Mouse (Mus musculus) kidney, embryonic 15.5 days (tissue): ENCODE results near the gene Tmem50a. TPM values are rescaled to one million over a fixed set of nuclear protein-coding genes. Genes with fewer than 3 reads are reported as not detected.

Experiments used
- ATAC-seq: fragments of 200-750 bp; cut with Nextera tagmentation; replicated peaks from 2 replicates; pipeline ENCODE4 v1.8.0; 2017; ENCODE audit warnings: moderate TSS enrichment; ENCODE audit not compliant: low FRiP score
- H3K27ac ChIP-seq: fragments of 300-500 bp; sonication (generic); 2 replicates; pipeline ENCODE4 v1.5.1; 2015; ENCODE audit warnings: mild to moderate bottlenecking, inconsistent platforms
- H3K27me3 ChIP-seq: fragments of 300-500 bp; sonication (generic); 2 replicates; pipeline ENCODE4 v1.6.1; 2015; ENCODE audit warnings: inconsistent platforms
- H3K36me3 ChIP-seq: fragments of 300-500 bp; sonication (generic); 2 replicates; pipeline ENCODE4 v1.6.1; 2015; ENCODE audit warnings: inconsistent platforms
- H3K4me1 ChIP-seq: fragments of 300-500 bp; sonication (generic); 2 replicates; pipeline ENCODE4 v1.6.1; 2015; ENCODE audit warnings: inconsistent platforms
- H3K4me2 ChIP-seq: fragments of 300-500 bp; sonication (generic); 2 replicates; pipeline ENCODE4 v1.6.1; 2015; ENCODE audit warnings: moderate library complexity, mild to moderate bottlenecking, inconsistent platforms
- H3K4me3 ChIP-seq: fragments of 300-500 bp; sonication (generic); replicated peaks from 2 replicates; pipeline ENCODE4 v1.5.1; 2015; ENCODE audit warnings: mild to moderate bottlenecking, inconsistent platforms
- H3K9ac ChIP-seq: fragments of 300-500 bp; sonication (generic); 2 replicates; pipeline ENCODE4 v1.6.1; 2015; ENCODE audit warnings: mild to moderate bottlenecking, inconsistent platforms
- H3K9me3 ChIP-seq: fragments of 300-500 bp; sonication (generic); replicated peaks from 2 replicates; pipeline ENCODE4 v1.6.1; 2016; ENCODE audit warnings: inconsistent platforms
- WGBS: fragments of 180-500 bp; shearing (Covaris S2); methylation state at CpG from one replicate; pipeline ENCODE4 v1.1.7; 2015; ENCODE audit warnings: mixed read lengths; 5-methylcytosine and 5-hydroxymethylcytosine counted together
- polyA plus RNA-seq: library from polyadenylated mRNA; unstranded; fragments of >200 nt; fragmentation: Nextera tagmentation; extraction: Ambion mirVana; gene quantifications from 2 replicates; pipeline ENCODE4 v1.2.1, GENCODE M21; 2015

The Tmem50a gene
- polyA plus RNA-seq, 1 experiment from 2014 or later = 173 TPM

GRCm38 (mm10) chr4:134930684-134931481 lies 16.1 kb upstream of the Tmem50a start, which contains the start of gene Syf2:
Syf2 (plus strand) TSS chr4:134930898.
- Histone ChIP-seq H3K4me2 (peak within 1 kb of the TSS; percentile 73), H3K4me3 (peak within 1 kb of the TSS; percentile 99), H3K27ac (peak within 1 kb of the TSS; percentile 73), H3K9ac (peak within 1 kb of the TSS; percentile 80), H3K27me3 (no peaks in the 10 kb centered on the region), H3K4me1 (peaks cover 26% of the 10 kb centered on the region), H3K9me3 (no peaks in the 10 kb centered on the region), H3K36me3 (peaks cover 63% of the 10 kb centered on the region)
- under 1% methylated on average over 68 of the region's 68 CpGs for WGBS
- ATAC-seq = peak; percentile 98

DNA sequence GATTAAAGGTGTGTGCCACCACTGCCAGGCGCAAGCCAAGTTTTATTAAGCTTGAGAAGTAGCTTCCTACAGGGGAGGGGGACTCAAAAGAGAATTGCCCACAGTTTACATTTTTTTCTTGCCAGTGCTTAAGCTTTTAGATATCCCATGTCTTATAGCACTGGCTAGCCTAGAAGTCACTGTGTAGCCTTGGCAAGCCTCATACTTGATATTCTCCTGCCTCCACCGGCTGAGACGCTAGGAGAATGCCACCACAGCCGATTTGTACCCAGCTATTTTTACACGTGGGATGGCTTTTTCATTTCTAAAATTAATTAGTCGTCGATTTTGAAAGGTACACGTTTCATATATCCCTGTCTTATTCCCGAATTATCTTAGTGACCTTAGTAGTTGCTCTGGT lies 15.4 kb upstream of the Tmem50a start:
- Histone ChIP-seq H3K9ac (peak overlapping the region; percentile 29; the same call in 1 of the 2 replicates), H3K27me3 (no peaks in the 10 kb centered on the region), H3K9me3 (no peaks in the 10 kb centered on the region), H3K4me3 (peak overlapping the region; percentile 99), H3K27ac (peak overlapping the region; percentile 57; the same call in 1 of the 2 replicates), H3K4me1 (peaks cover 32% of the 10 kb centered on the region), H3K36me3 (peaks cover 63% of the 10 kb centered on the region), H3K4me2 (peak overlapping the region; percentile 73)
- no peak for ATAC-seq
- WGBS = 23% methylated on average over 9 of the region's 9 CpGs

DNA sequence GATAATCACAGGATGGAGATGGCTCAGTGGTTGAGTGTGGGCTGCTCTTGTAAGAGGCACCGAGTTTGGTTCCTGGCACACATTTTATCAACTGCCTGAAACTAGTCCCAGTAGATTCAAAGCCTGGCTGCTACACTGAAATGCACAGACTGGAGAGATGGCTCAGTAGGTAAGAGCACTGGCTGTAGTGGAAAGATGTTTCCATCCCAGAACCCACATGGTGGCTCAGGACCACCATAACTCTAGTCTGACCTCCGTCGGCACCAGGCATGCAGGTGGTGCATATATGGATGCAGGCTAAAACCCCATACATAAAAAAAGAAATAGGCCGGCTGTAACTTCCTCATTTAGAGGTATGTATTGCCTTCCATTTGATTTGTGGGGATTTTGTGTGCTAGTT lies 14.7 kb upstream of the Tmem50a start:
- WGBS = 77% methylated on average over 4 of the region's 4 CpGs
- H3K27me3 ChIP-seq = no peaks in the 10 kb centered on the region
- no peak overlapping the region for H3K4me3 ChIP-seq
- H3K4me2 ChIP-seq = no peak overlapping the region
- no peaks in the 10 kb centered on the region for H3K9me3 ChIP-seq
- H3K4me1 ChIP-seq = peaks cover 34% of the 10 kb centered on the region
- no peak for ATAC-seq
- no peak overlapping the region for H3K9ac ChIP-seq
- H3K36me3 ChIP-seq = peaks cover 59% of the 10 kb centered on the region
- H3K27ac ChIP-seq = no peak overlapping the region

- H3K27me3 ChIP-seq = no peaks in the 10 kb centered on the region
- H3K36me3 ChIP-seq = peaks cover 49% of the 10 kb centered on the region
- 77% methylated on average over 1 of the region's 1 CpGs for WGBS
- no peak overlapping the region for H3K4me2 ChIP-seq
- no peak overlapping the region for H3K27ac ChIP-seq
- no peaks in the 10 kb centered on the region for H3K9me3 ChIP-seq
- ATAC-seq = no peak
- H3K4me3 ChIP-seq = no peak overlapping the region
- H3K4me1 ChIP-seq = peaks cover 34% of the 10 kb centered on the region
- no peak overlapping the region for H3K9ac ChIP-seq
These were observed 13.6 kb upstream of the Tmem50a start for GRCm38 (mm10) chr4:134928464-134928836.

DNA sequence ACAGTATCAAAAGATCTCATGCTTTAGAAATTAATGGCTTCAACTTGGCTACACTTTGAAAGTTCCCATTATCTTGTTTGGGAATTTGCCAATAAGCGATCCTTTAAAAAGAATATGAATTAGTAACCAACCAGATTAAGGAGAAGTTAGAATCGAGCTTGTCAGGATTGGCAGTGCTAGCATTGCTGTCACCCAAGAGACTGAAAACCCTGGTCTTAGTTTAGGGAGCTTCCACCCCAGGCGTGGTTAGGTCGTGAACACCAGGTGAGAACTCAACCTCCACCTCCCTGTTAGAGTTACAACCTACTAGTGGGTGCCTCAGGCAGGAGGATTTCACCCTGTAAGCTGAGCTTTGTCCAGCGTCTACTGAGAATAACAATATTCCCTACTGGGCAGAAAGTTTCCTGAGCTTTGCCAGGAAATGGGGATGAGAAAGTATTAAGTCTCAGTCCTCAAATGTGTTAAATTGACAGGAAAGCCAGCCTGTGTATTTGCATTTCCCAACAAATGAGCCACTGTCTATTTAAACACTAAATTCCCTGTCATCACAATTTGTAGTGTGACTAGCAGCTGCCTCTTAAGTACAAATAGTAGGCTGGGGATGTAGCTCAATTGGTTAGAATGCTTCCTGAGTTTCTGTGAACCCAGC lies 13.1 kb upstream of the Tmem50a start:
- Histone ChIP-seq H3K36me3 (peaks cover 44% of the 10 kb centered on the region), H3K27ac (no peak overlapping the region), H3K4me3 (no peak overlapping the region), H3K9me3 (no peaks in the 10 kb centered on the region), H3K4me1 (peaks cover 34% of the 10 kb centered on the region), H3K9ac (no peak overlapping the region), H3K27me3 (no peaks in the 10 kb centered on the region), H3K4me2 (no peak overlapping the region)
- ATAC-seq = no peak
- 71% methylated on average over 5 of the region's 5 CpGs for WGBS

DNA sequence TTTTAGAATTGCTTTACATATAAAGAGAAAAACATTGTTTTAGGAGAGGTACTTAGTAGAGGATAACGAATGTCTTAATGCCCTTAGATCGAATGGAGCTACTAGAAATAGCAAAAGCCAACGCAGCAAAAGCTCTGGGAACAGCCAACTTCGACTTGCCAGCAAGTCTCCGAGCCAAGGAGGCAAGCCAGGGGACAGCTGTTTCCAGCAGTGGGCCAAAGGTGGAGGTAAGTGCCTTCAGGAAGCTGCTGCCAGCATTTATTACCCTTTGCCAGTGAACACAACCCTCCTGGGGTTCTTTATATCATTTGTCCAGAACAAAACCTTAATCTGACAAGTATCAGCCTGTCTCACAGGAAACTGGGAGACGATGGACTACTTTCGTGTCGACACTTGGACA lies 10.4 kb upstream of the Tmem50a start:
- Histone ChIP-seq H3K9me3 (no peaks in the 10 kb centered on the region), H3K4me1 (peaks cover 27% of the 10 kb centered on the region), H3K4me3 (peak overlapping the region; percentile 79), H3K4me2 (peak overlapping the region; percentile 75), H3K27me3 (no peaks in the 10 kb centered on the region), H3K9ac (peak overlapping the region; percentile 37; the same call in 1 of the 2 replicates), H3K36me3 (peaks cover 39% of the 10 kb centered on the region), H3K27ac (no peak overlapping the region)
- no peak for ATAC-seq
- WGBS = 67% methylated on average over 8 of the region's 8 CpGs

GRCm38 (mm10) chr4:134924019-134924741 lies 9.4 kb upstream of the Tmem50a start:
- Histone ChIP-seq H3K9me3 (no peaks in the 10 kb centered on the region), H3K9ac (peak overlapping the region; percentile 90), H3K27me3 (no peaks in the 10 kb centered on the region), H3K4me1 (peaks cover 24% of the 10 kb centered on the region), H3K36me3 (peaks cover 39% of the 10 kb centered on the region), H3K27ac (peak overlapping the region; percentile 97), H3K4me2 (peak overlapping the region; percentile 75), H3K4me3 (peak overlapping the region; percentile 79)
- WGBS = under 1% methylated on average over 75 of the region's 75 CpGs
- peak; percentile 37 for ATAC-seq

DNA sequence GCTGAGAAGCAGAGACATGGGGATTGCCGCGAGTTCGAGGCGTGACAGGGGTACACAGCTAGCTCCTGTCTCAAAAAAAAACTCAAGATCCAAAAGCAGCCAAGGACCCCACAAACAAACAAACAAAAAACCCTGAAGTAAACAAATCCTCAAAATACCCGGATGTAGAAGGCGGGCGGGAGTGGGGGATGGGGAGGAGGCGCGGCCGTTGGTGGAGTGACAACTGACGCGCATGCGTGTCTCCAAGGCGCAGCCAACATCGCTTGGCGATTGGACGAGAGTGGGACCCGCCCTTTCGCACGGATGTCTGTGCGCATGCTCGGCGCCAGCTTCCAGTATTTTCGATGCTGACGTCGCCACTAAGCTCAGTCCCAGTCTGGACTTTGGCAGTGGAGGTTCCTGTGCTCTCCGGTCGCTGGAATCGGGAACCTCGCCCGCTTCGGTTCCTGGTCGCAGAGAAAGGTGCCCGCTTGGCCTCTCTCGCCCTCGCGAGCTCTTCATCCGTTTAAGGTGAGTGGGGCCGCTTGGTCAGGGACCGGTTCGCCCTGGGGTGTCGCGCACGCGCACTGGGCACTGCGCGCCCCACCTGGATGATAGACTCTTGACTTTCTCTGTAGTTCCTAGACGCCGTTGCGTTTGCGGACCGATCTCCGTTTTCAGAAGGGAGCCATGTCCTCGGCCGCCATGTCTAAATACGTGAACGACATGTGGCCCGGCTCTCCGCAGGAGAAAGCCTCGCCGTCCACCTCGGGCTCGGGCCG lies 8.6 kb upstream of the Tmem50a start, which contains the start of gene Rsrp1:
Gene Rsrp1 (plus strand): TSS at position 335 of the 761 bp plus-strand sequence.
- ATAC-seq = peak; percentile 97
- under 1% methylated on average over 64 of the region's 64 CpGs for WGBS
- Histone ChIP-seq H3K4me2 (peak within 1 kb of the TSS; percentile 75), H3K9me3 (no peaks in the 10 kb centered on the region), H3K9ac (peak within 1 kb of the TSS; percentile 90), H3K4me3 (peak within 1 kb of the TSS; percentile 79), H3K36me3 (peaks cover 35% of the 10 kb centered on the region), H3K27me3 (no peaks in the 10 kb centered on the region), H3K27ac (peak within 1 kb of the TSS; percentile 97), H3K4me1 (peaks cover 24% of the 10 kb centered on the region)

- H3K4me3 ChIP-seq = peak overlapping the region; percentile 79
- H3K9me3 ChIP-seq = no peaks in the 10 kb centered on the region
- peak overlapping the region; percentile 97 for H3K27ac ChIP-seq
- H3K27me3 ChIP-seq = no peaks in the 10 kb centered on the region
- WGBS = under 1% methylated on average over 13 of the region's 13 CpGs
- peaks cover 30% of the 10 kb centered on the region for H3K36me3 ChIP-seq
- peak overlapping the region; percentile 75 for H3K4me2 ChIP-seq
- peak; percentile 69; the same call in 1 of the 2 replicates for ATAC-seq
- H3K9ac ChIP-seq = peak overlapping the region; percentile 69
- peaks cover 24% of the 10 kb centered on the region for H3K4me1 ChIP-seq
These were observed 8.1 kb upstream of the Tmem50a start for GRCm38 (mm10) chr4:134922925-134923244.

DNA sequence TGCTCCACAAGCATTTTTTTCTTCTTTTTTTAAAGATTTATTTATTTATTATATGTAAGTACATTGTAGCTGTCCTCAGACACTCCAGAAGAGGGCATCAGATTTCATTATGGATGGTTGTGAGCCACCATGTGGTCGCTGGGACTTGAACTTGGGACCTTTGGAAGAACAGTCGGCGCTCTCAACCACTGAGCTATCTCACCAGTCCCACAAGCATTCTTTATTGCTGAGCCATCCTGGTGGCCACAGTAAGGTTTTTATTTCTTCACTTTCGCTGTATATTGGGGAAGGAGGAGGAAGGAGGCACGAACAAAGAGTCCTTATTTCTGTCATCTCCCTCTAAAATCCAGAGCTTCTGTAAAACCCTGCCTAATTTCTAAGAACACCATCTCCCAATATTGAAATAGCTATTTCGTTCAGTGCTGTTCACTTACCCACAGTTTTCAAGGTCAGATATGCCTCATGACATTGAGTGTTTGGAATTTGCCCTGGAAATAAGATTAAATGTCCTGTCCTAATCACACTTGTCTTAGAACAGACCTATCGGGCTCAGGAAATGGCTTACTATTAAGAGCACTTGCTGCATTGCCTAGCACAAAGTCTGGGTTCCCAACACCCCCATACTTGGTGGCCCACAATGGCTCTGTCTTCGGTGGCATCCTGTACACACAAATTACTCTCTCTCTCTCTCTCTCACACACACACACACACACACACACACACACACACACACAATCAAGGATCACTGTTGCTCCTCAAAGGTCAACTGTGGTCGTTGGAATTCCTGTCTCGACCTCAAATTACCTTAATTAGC lies 7.5 kb upstream of the Tmem50a start:
- H3K4me1 ChIP-seq = peaks cover 24% of the 10 kb centered on the region
- no peaks in the 10 kb centered on the region for H3K9me3 ChIP-seq
- WGBS = 57% methylated on average over 10 of the region's 10 CpGs
- H3K27me3 ChIP-seq = no peaks in the 10 kb centered on the region
- peak overlapping the region; percentile 69 for H3K9ac ChIP-seq
- ATAC-seq = no peak
- H3K27ac ChIP-seq = peak overlapping the region; percentile 97
- peak overlapping the region; percentile 75 for H3K4me2 ChIP-seq
- H3K4me3 ChIP-seq = peak overlapping the region; percentile 79
- H3K36me3 ChIP-seq = peaks cover 24% of the 10 kb centered on the region

DNA sequence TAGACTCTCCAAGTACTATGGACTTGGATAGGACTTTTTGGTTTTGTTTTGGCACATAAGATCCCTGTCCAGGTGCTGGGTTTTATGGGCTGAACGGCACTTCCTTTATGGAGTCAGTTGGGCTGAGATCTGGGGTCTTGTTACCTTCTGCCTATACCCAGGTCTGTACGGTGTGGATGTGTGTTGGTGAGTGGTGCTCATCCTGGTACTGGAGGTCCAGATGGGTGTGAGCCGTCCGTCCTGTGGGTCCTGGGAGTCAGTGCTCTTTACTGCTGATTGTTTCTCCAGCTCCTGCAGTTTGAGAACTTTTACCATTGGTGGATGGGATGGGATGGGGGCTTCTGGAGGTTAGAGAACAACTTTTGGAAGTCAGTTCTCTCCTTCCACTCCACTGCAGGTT lies 6.9 kb upstream of the Tmem50a start:
- Histone ChIP-seq H3K4me2 (no peak overlapping the region), H3K36me3 (peaks cover 19% of the 10 kb centered on the region), H3K4me3 (no peak overlapping the region), H3K9ac (no peak overlapping the region), H3K27me3 (no peaks in the 10 kb centered on the region), H3K27ac (no peak overlapping the region), H3K4me1 (peaks cover 22% of the 10 kb centered on the region), H3K9me3 (no peaks in the 10 kb centered on the region)
- no peak for ATAC-seq
- 92% methylated on average over 4 of the region's 4 CpGs for WGBS
